Mouse (Mus musculus) limb, embryonic 11.5 days (tissue): Measurements from ENCODE around the gene Cry2. TPM values are rescaled to one million over a fixed set of nuclear protein-coding genes. Genes with fewer than 3 reads are reported as not detected.

Experiments
- ATAC-seq: fragments of 200-750 bp; cut with Nextera tagmentation; 2 replicates; pipeline ENCODE4 v1.8.0; 2017; ENCODE audit warnings: low read depth; ENCODE audit not compliant: insufficient number of reproducible peaks, low FRiP score, low TSS enrichment
- DNase-seq: peaks from one replicate; pipeline ENCODE4 v3.0.0-alpha.2; 2015; ENCODE audit warnings: low spot score
- H3K27ac ChIP-seq: fragments of 300-500 bp; sonication (generic); replicated peaks from 2 replicates; pipeline ENCODE4 v1.5.1; 2014; ENCODE audit warnings: low read depth, mild to moderate bottlenecking, low read length
- H3K27me3 ChIP-seq: fragments of 300-500 bp; sonication (generic); 2 replicates; pipeline ENCODE4 v1.6.1; 2014; ENCODE audit warnings: mild to moderate bottlenecking, low read length, mixed read lengths; ENCODE audit not compliant: control insufficient read depth, insufficient read depth
- H3K36me3 ChIP-seq: fragments of 300-500 bp; sonication (generic); 2 replicates; pipeline ENCODE4 v1.6.1; 2014; ENCODE audit warnings: mild to moderate bottlenecking, low read length, moderate library complexity, mixed read lengths; ENCODE audit not compliant: control insufficient read depth, insufficient read depth
- H3K4me1 ChIP-seq: fragments of 300-500 bp; sonication (generic); 2 replicates; pipeline ENCODE4 v1.6.1; 2014; ENCODE audit warnings: low read length, mixed read lengths; ENCODE audit not compliant: control insufficient read depth, insufficient read depth
- H3K4me2 ChIP-seq: fragments of 300-500 bp; sonication (generic); 2 replicates; pipeline ENCODE4 v1.6.1; 2014; ENCODE audit warnings: low read depth, mild to moderate bottlenecking, moderate library complexity; ENCODE audit not compliant: severe bottlenecking
- H3K4me3 ChIP-seq: fragments of 300-500 bp; sonication (generic); 2 replicates; pipeline ENCODE4 v1.5.1; 2014; ENCODE audit warnings: low read depth, low read length
- H3K9ac ChIP-seq: fragments of 300-500 bp; sonication (generic); 2 replicates; pipeline ENCODE4 v1.6.1; 2014; ENCODE audit warnings: mild to moderate bottlenecking, low read length
- H3K9me3 ChIP-seq: fragments of 300-500 bp; sonication (generic); 2 replicates; pipeline ENCODE4 v1.6.1; 2016; ENCODE audit warnings: low read length; ENCODE audit not compliant: control insufficient read depth
- WGBS: fragments of 180-500 bp; shearing (Covaris S2); extraction: QIAGEN DNeasy Blood & Tissue Kit; methylation state at CpG from one replicate; pipeline ENCODE4 v1.1.7; 2014; 5-methylcytosine and 5-hydroxymethylcytosine counted together
- polyA plus RNA-seq: library from polyadenylated mRNA; unstranded; fragments of >200 nt; fragmentation: Nextera tagmentation; extraction: Ambion mirVana; gene quantifications from 2 replicates; pipeline ENCODE4 v1.2.1, GENCODE M21; 2014

The Cry2 gene
- polyA plus RNA-seq, 1 experiment from 2014 or later: 18.0 TPM

GRCm38 (mm10) chr2:92392318-92393264 lies 41.3 kb downstream of the Cry2 start:
- Histone ChIP-seq H3K9ac (peak overlapping the region; percentile 59), H3K4me3 (peak overlapping the region; percentile 47), H3K36me3 (no peaks in the 10 kb centered on the region; the same call in 1 of the 2 replicates), H3K4me2 (peak overlapping the region; percentile 86), H3K27me3 (no peaks in the 10 kb centered on the region; the same call in 1 of the 2 replicates), H3K4me1 (peaks cover 39% of the 10 kb centered on the region), H3K27ac (peak overlapping the region; percentile 84), H3K9me3 (no peaks in the 10 kb centered on the region)
- ATAC-seq: peak; percentile 16
- 1% methylated on average over 26 of the region's 26 CpGs for WGBS
- peak; percentile 90 for DNase-seq

- Histone ChIP-seq H3K4me1 (peaks cover 39% of the 10 kb centered on the region), H3K9me3 (no peaks in the 10 kb centered on the region), H3K27ac (peak overlapping the region; percentile 84), H3K9ac (peak overlapping the region; percentile 59), H3K27me3 (no peaks in the 10 kb centered on the region; the same call in 1 of the 2 replicates), H3K4me3 (peak overlapping the region; percentile 47), H3K4me2 (peak overlapping the region; percentile 86), H3K36me3 (no peaks in the 10 kb centered on the region; the same call in 1 of the 2 replicates)
- WGBS: 22% methylated on average over 11 of the region's 11 CpGs
- DNase-seq (no peak), ATAC-seq (no peak)
Observed at GRCm38 (mm10) chr2:92391703-92392317, 42.0 kb downstream of the Cry2 start.

- ATAC-seq (no peak), DNase-seq (no peak)
- H3K27ac ChIP-seq: no peak overlapping the region
- peaks cover 39% of the 10 kb centered on the region for H3K4me1 ChIP-seq
- no peaks in the 10 kb centered on the region for H3K9me3 ChIP-seq
- no peak overlapping the region; the same call in 1 of the 2 replicates for H3K9ac ChIP-seq
- no peaks in the 10 kb centered on the region; the same call in 1 of the 2 replicates for H3K27me3 ChIP-seq
- H3K36me3 ChIP-seq: peaks cover 1% of the 10 kb centered on the region; the same call in 1 of the 2 replicates
- no peak overlapping the region; the same call in 1 of the 2 replicates for H3K4me3 ChIP-seq
- peak overlapping the region; percentile 86; the same call in 1 of the 2 replicates for H3K4me2 ChIP-seq
- 90% methylated on average over 8 of the region's 8 CpGs for WGBS
Observed at GRCm38 (mm10) chr2:92391116-92391515, 42.7 kb downstream of the Cry2 start.

- 82% methylated on average over 6 of the region's 6 CpGs for WGBS
- DNase-seq (no peak), ATAC-seq (no peak)
- Histone ChIP-seq H3K36me3 (peaks cover 5% of the 10 kb centered on the region; the same call in 1 of the 2 replicates), H3K9me3 (no peaks in the 10 kb centered on the region), H3K4me2 (0 out of 2 replicates have a peak overlapping the region, but pooled peaks have one; percentile 88), H3K27me3 (no peaks in the 10 kb centered on the region; the same call in 1 of the 2 replicates), H3K4me3 (no peak overlapping the region), H3K27ac (no peak overlapping the region), H3K4me1 (peaks cover 39% of the 10 kb centered on the region), H3K9ac (no peak overlapping the region)
Observed at GRCm38 (mm10) chr2:92390206-92390930, 43.5 kb downstream of the Cry2 start.

- H3K9ac ChIP-seq: no peak overlapping the region; the same call in 1 of the 2 replicates
- H3K36me3 ChIP-seq: peaks cover 5% of the 10 kb centered on the region; the same call in 1 of the 2 replicates
- DNase-seq (no peak), ATAC-seq (peak; percentile 13; the same call in 1 of the 2 replicates)
- H3K9me3 ChIP-seq: no peaks in the 10 kb centered on the region
- H3K4me3 ChIP-seq: peak overlapping the region; percentile 64
- peak overlapping the region; percentile 88 for H3K4me2 ChIP-seq
- H3K27ac ChIP-seq: no peak overlapping the region
- 4% methylated on average over 10 of the region's 10 CpGs for WGBS
- H3K27me3 ChIP-seq: no peaks in the 10 kb centered on the region; the same call in 1 of the 2 replicates
- H3K4me1 ChIP-seq: peaks cover 39% of the 10 kb centered on the region
Observed at GRCm38 (mm10) chr2:92389645-92390044, 44.2 kb downstream of the Cry2 start.

GRCm38 (mm10) chr2:92388891-92389641 lies 44.8 kb downstream of the Cry2 start:
- peaks cover 39% of the 10 kb centered on the region for H3K4me1 ChIP-seq
- under 1% methylated on average over 56 of the region's 62 CpGs for WGBS
- DNase-seq: peak; percentile 94

GRCm38 (mm10) chr2:92388081-92388517 lies 45.7 kb downstream of the Cry2 start:
- H3K27ac ChIP-seq: no peak overlapping the region
- H3K4me3 ChIP-seq: peak overlapping the region; percentile 64
- H3K27me3 ChIP-seq: no peaks in the 10 kb centered on the region; the same call in 1 of the 2 replicates
- peaks cover 5% of the 10 kb centered on the region; the same call in 1 of the 2 replicates for H3K36me3 ChIP-seq
- 80% methylated on average over 3 of the region's 3 CpGs for WGBS
- H3K4me2 ChIP-seq: peak overlapping the region; percentile 88
- DNase-seq (no peak), ATAC-seq (no peak)
- H3K9ac ChIP-seq: no peak overlapping the region
- H3K9me3 ChIP-seq: no peaks in the 10 kb centered on the region
- peaks cover 36% of the 10 kb centered on the region for H3K4me1 ChIP-seq

More at GRCm38 (mm10) chr2:92388891-92389641, 44.8 kb downstream of the Cry2 start:
- Histone ChIP-seq H3K27ac (peak overlapping the region; percentile 65; the same call in 1 of the 2 replicates), H3K4me3 (peak overlapping the region; percentile 64), H3K4me2 (peak overlapping the region; percentile 88), H3K9ac (peak overlapping the region; percentile 65), H3K36me3 (peaks cover 5% of the 10 kb centered on the region; the same call in 1 of the 2 replicates), H3K27me3 (no peaks in the 10 kb centered on the region; the same call in 1 of the 2 replicates), H3K9me3 (no peaks in the 10 kb centered on the region)
- peak; percentile 88 for ATAC-seq
